Mouse (Mus musculus): ENCODE measurements around the gene Scai.
"Not testable (repeated sequence)": the region's sequence is repeated elsewhere in the genome, so short reads cannot be mapped to it uniquely, and the experiment has no call there.

Gene Scai

DNA sequence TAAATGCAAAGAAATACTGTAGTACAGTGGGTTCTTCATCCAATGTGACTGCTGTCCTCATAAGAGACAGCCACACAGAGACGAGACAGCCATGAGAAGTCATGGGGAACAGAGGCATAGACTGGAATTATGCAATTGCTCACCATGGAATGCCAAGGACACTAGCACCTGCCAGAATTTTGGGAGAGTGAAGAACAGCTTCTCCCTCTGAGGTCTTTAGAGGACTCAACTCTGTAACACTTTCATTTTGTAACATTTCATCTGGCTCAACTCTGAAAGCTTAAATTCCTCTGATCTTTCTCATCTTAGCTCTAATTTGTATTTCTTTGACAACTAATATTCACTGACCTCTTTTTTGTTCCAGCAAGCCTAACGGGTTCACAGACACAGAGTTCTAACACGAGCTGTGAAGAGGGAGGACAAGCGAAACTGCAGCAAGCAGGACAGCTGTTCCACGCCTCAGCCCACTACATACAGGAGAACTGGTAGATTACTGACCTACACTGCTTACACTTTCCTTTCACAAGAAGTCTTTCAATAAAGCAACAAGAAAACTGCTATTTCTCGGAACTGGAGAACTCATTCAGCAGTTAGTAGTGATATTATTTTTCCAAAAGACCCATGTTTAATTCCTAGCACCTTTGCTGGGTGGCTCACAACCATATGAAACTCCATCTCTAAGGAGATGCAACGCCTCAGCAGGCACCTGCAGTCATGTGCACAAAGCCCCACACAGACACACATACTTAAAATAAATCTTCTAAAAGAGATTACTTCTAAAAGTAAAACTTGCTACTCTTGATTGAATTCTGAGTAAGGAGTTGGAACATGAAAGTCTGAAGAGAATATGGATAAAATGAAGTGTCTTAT lies 49.7 kb downstream of the Scai start:
- DNase-seq (ENCODE audit: low read depth, low spot score) = no peak

DNA sequence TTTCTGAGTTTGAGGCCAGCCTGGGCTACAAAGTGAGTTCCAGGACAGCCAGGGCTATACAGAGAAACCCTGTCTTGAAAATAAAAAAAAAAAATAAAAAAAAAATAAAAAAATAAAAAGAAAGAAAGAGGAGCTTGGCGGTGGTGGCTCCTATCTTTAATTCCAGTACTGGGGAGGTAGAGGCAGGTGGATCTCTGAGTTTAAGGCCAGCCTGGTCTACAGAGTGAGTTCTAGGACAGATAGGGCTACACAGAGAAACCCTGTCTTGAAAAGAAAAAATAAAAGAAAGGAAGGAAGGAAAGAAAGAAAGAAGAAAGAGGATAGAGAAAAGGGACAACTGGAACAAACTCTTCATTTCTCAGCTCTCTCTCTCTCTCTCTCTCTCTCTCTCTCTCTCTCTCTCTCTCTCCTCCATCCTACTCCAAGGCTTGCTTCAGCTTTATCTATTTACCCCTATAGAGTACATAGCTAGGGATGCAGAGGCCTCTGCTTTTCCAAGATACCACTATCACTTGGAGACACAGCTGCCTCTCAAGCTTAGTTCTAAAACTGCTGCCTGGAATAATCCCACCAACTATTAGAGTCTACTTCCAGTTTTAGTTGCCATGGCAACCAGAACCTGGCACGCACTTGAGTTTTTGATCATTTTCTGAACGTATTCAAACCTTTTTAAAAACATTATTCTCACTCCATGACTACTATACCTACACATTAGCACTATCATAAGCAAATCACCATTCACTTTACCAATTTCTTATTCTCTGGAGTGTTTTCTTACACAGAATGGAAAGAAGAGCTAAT lies 60.8 kb downstream of the Scai start:
- DNase-seq (ENCODE audit: low read depth, low spot score) = no peak

- no peak for DNase-seq (ENCODE audit: low read depth, low spot score)
Measured at GRCm38 (mm10) chr2:39124167-39124566, 66.4 kb downstream of the Scai start.

DNA sequence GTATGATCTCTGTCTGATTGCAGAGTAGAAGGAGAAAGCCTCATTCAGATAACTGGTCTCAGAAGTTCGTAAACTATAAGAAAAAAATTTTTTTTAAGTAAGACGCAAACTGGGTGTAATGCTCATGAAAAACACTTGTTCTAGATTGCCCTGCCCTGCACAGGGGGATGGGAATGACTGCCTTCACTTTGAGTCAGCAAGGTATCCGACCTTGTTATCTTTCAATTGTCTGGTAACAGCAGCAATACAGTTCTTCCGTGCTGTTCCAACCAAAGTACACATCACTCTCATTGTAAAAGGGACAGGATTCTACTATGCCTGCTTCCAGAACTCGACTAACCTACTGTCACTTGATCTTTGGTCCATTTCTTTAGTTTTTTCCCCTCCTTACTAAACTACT lies 69.4 kb downstream of the Scai start:
- no peak for DNase-seq (ENCODE audit: low read depth, low spot score)

GRCm38 (mm10) chr2:39116583-39116982 lies 74.0 kb downstream of the Scai start:
- no peak for DNase-seq (ENCODE audit: low read depth, low spot score)

- DNase-seq (ENCODE audit: low read depth, low spot score) = no peak
Measured at GRCm38 (mm10) chr2:39114093-39114492, 76.4 kb downstream of the Scai start.

- DNase-seq (ENCODE audit: low read depth, low spot score) = no peak
Measured at GRCm38 (mm10) chr2:39110514-39110913, 80.0 kb downstream of the Scai start.

- DNase-seq (ENCODE audit: low read depth, low spot score) = not testable (repeated sequence)
Measured at GRCm38 (mm10) chr2:39109712-39110111, 80.8 kb downstream of the Scai start.

- DNase-seq (ENCODE audit: low read depth, low spot score) = not testable (repeated sequence)
Measured at GRCm38 (mm10) chr2:39099951-39100350, 90.6 kb downstream of the Scai start.

DNA sequence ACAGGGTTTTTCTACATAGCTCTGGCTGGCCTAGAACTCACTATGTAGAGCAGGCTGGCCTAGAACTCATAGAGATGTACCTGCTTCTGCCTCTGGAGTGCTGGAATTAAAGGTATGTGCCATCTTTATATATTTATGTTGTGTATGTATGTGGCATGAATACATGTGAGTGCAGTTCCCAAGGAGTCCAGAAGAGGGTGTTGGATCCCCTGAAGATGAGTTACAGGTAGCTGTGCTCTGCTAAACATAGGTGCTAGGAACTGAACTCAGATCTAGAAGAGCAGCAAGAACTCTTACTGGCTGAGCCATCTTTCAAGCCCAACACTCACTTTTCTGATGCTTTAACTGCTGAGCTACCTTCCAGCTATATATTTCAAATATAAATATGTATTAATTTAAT lies 92.5 kb downstream of the Scai start:
- DNase-seq (ENCODE audit: low read depth, low spot score) = peak; percentile 50

DNA sequence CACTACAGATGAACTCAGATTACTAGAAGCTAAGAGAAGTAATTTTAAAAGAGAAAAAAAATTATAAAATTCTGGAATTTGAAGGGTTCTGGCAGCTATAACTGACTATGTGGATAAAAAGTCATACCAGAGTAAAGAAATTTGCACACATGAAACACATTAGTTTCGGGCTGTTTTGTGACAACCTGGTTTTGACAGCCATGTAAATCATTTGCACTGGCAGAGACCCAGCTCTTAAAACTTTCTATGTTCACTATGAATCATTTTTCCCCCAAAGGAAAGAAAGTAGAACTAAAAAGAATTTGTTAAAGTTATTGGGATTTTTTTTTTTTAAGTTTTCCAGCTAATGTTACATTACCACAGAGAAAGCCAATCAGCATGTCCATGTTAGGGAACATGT lies 98.6 kb downstream of the Scai start:
- DNase-seq (ENCODE audit: low read depth, low spot score) = no peak

DNA sequence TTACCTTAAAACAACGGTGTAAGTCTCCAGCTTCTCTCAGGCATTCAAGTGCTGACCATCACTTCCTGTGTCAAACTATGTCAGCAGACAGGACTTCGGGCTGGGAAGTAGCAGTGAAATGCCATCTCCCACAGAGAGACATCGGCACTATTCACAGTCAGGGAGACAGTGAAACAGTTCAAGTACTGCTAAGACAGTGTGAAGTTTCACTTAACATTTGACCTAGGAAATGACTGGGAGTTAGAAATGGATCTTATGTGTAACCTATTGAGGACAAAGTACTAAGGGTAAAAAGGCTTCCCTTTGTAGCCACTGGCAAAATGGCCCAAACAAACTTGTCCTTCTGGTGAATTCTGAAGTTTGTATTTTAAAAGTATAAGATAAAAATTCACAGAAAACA lies 107.8 kb downstream of the Scai start:
- DNase-seq (ENCODE audit: low read depth, low spot score) = no peak

- DNase-seq (ENCODE audit: low read depth, low spot score) = no peak
Measured at GRCm38 (mm10) chr2:39070666-39071065, 119.9 kb downstream of the Scai start.

DNA sequence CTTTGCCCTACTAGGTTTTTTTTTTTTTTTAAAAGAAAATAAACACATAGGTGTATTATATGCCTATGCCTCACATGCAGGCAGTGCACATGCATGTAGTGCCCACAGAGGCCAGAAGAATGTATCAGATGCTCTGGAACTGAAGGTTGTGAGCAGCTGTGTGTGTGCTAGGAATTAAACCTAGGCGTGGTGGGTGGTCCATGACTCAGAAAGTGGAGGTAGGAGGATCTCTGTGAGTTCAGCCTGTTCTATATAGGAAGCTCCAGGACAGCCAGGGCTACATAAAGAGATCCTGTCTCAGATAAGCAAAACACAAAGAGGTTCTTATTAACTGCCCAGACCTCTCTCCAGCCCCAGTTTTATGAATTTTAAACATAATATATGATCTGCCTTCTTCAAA lies 121.4 kb downstream of the Scai start:
- DNase-seq (ENCODE audit: low read depth, low spot score) = no peak

DNA sequence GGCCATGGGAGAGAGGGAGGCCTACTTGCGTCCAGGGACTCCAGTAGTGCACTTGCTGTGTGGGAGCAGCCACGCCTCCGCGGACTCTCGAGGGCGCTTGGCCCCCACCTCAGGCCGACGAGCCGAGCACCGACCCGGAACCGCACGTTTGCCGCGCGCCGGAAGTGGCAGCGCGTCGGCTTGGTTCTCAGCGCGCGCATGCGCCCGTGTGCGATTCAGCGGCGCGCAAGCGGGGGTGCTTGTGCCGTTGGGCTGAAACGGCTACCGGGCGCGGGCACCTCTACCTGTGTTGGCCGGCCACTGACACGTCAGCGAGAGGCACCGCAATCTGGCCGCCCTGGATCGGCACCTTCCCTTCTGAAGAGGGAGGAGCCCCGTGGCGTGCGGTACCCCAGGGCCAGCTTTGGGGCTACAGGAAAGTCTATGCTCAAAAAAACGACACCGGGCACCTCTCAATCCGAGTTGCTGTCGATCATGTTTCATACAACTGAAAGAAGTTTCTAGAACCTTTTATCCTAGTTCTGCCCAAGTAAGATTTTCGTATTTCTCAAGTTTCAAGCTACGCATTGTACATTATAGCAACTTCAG lies 125.0 kb downstream of the Scai start, which contains the start of gene Golga1:
Gene Golga1 (minus strand): TSS at position 142 of the 588 bp plus-strand sequence.
- DNase-seq (ENCODE audit: low read depth, low spot score) = peak; percentile 96

DNA sequence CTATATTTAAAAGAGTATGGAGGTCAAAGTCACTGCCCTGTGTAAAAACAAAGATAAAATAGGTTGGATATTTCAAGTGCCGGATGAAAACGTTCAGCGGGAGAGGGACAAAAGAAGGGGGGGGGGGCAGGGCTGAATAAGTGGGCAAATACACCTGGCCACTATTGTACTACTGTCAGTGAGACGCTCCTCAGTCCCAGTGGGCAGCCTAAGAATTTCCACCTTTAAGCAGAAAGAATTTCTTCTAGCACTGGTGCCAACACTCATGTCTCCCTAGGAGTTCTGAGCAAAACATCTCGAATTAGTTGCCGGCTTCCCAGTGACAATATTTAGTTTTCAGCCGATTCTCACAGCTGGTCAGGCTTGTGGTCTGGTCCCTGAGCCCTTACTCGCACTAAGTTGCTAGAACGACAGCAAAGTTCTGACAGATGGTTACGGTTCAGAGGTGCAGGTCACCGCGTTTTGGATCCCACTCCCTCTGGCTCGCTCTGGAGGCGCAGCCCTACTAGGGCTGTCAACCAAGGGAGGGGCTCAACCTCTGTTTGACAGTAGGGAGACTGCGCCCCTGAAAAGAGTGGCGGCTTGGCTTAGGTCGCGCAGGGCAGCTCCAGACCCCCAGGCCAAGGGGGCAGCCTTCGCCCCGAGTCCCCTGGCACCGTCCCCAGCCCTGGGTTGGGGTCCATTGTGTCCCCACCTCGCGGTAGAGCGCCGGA lies 125.7 kb downstream of the Scai start:
- no peak for DNase-seq (ENCODE audit: low read depth, low spot score)

GRCm38 (mm10) chr2:39048515-39048914 lies 142.0 kb downstream of the Scai start:
- no peak for DNase-seq (ENCODE audit: low read depth, low spot score)

- no peak for DNase-seq (ENCODE audit: low read depth, low spot score)
Measured at GRCm38 (mm10) chr2:39040215-39040614, 150.3 kb downstream of the Scai start.

GRCm38 (mm10) chr2:39031611-39032010 lies 158.9 kb downstream of the Scai start:
- DNase-seq (ENCODE audit: low read depth, low spot score) = no peak

- DNase-seq (ENCODE audit: low read depth, low spot score) = no peak
Measured at GRCm38 (mm10) chr2:39020004-39020403, 170.5 kb downstream of the Scai start.

GRCm38 (mm10) chr2:39016581-39016980 lies 174.0 kb downstream of the Scai start:
- no peak for DNase-seq (ENCODE audit: low read depth, low spot score)
